Mouse (Mus musculus): Measurements from ENCODE around the gene Rogdi. TPM values are rescaled to one million over a fixed set of nuclear protein-coding genes. Genes with fewer than 3 reads are reported as not detected.

Rogdi gene
- 1 to 10 TPM; 4.4 to 7.8 (median 6.0) TPM for total RNA-seq (2022)

DNA sequence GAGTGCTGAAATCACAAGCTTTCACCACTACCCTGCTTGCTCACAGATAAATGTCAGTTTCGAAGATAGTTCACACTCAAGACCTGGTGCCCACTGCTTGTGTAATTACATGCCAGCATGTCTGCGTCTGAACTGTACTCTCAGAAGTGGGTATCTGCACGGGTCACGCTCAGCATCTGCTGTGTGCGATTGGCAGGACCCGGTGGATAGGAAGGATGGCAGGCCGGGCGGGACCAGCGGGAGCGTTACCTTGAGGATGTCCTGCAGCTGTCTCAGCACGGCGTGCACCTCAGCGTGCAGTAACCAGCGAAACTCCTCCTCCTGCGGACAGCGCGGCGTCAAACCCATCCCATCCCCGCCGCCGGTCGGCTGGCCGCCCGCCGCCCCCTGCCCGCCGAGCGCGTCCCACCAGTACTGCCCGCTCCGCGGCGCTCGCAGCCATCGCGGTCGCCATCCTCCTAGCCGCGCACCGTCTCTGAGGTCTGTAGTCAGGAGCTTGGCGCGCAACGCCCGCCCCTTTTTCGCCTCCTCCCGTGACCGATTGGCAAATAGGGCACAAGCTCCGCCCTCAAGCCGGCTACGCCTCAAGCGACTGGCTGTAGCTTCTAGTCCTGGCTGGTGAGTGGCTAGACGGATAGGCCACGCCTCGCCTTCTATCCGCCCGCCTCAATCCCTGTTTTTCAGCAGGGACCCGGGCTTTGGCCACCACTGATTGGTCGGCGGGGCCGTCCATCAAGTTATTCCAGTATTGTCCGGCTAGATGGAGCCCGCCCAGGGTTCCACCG lies at the start of gene Rogdi:
TSS of gene Rogdi (minus strand) at position 500 of the 785 bp plus-strand sequence.
- peak; percentile 97 to 99 for DNase-seq (ENCODE audit: low spot score in 2 of 2)

GRCm38 (mm10) chr16:5058114-5058513 lies 44.8 kb upstream of the Rogdi start:
- no peak for DNase-seq (ENCODE audit: low spot score in 2 of 2)

GRCm38 (mm10) chr16:5050251-5051110 lies 37.1 kb upstream of the Rogdi start:
- DNase-seq (ENCODE audit: low spot score in 2 of 2), result peak; percentile 45 to 71

- peak; percentile 98 to 99 for DNase-seq (ENCODE audit: low spot score in 2 of 2)
These were observed 36.5 kb upstream of the Rogdi start, which contains the start of the genes Glyr1 and Ubn1 for GRCm38 (mm10) chr16:5049774-5050234. Gene Glyr1 (minus strand): TSS chr16:5049863. Gene Ubn1 (plus strand): TSS chr16:5050057.

DNA sequence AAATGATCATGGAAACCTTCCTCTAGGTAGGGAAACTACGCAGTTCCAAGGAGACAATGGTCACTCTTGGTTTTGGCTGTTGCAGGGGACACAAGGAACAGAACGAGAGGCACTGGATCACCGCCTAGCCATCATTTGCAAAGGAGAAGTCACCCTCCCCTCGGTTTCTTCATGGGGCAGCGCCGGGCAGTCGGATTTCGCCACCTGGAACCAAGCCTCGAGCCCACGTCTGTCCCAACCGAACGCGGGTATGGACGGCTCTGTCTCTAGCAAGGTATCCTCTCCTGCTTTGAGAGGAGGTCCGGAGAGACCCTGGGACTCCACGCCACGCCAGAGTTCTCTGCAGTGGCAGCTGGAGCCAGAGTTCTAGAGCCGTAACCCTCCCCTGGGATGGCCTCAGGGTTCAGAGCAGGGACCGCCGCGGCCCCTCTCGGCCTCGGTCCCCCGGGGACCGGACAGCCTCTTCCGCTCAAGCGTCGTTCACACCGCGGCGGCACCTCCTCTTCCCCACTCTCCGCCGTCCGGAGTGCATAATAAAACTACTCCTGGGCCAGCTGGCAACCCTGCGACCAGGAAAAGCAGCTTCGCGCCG lies 35.9 kb upstream of the Rogdi start:
- DNase-seq (ENCODE audit: low spot score in 2 of 2), result no peak

DNA sequence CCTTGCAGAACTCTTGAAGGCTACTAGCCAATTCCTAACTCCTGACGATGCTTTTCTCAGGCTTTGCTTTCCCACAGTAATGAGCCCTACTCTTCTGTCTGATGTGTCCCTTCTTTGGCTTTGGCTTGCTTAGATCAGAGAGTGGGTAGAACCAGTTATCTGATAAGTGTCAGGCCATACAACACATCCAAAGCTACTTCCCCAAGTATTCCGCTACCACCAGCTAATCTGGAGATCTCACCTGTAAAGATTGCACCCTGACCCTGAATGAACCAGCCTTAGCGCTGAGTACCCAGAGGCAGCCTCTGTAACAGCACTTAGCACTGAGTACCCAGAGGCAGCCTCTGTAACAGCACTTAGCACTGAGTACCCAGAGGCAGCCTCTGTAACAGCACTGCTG lies 32.0 kb upstream of the Rogdi start:
- no peak for DNase-seq (ENCODE audit: low spot score in 2 of 2)

- DNase-seq (ENCODE audit: low spot score in 2 of 2), result no peak
These were observed 23.4 kb upstream of the Rogdi start for GRCm38 (mm10) chr16:5036649-5037234.

- DNase-seq (ENCODE audit: low spot score in 2 of 2), result no peak
These were observed 22.2 kb upstream of the Rogdi start for GRCm38 (mm10) chr16:5035591-5035990.

DNA sequence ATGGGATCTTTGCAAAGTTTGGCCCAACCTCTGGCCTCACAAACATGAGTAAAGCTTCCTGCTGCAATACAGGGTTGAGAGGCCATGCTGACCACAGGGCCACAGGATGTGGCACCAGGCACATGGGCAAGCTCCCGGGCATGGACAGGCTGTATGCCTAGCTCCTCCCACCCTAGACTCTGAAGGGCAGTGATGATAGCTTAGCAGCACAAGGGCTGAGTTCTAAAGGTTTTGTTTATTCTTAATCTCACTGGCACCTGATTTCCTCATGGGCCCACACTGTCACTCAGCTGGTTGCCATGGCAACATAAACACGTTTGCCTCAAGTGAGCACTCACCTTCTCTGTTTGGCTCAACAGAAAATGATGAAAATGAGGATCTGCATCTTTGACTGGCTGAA lies 16.5 kb upstream of the Rogdi start:
- DNase-seq (ENCODE audit: low spot score in 2 of 2), result no peak

DNA sequence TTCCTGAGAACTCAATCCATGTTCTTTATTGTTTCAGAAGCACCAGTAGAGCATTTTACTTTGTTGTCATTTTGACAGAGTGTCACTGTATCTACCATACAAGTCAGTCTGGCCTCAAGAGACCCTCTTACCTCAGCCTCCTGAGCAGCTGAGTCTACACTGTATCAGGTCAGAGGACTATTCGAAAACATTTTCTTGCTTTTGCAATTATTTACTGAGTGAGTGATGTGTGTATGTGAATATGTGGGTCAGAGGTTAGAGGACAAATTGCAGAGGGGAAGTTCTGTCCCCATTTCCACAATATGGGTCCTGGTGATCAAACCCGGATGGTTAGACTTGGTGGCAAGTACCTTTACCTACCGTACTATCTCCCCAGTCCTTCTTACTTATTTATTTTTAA lies 10.7 kb upstream of the Rogdi start:
- no peak for DNase-seq (ENCODE audit: low spot score in 2 of 2)

DNA sequence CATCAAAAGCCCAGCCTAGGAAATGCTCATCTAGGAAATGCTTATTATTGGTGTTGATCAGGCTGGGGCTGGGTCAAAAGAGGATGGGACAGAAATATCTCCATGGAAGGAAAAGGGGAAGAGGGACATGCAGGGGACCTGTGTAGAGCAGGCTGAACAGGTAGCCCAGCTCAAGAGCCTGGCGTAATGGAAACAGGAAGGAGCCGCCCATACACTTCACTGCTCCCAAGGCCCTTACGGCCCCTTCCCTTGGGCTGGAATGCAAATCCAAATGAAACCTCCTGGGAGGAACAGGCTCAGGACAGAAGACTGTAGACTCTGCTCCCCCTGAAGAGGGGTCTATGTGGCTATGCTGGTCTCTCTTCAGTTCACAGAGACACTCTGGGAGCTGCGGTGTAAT lies 1.2 kb upstream of the Rogdi start:
- no peak for DNase-seq (ENCODE audit: low spot score in 2 of 2)

- DNase-seq (ENCODE audit: low spot score in 2 of 2), result no peak
These were observed 1.0 kb downstream of the Rogdi start for GRCm38 (mm10) chr16:5012036-5013005.

GRCm38 (mm10) chr16:5011285-5011684 lies 2.1 kb downstream of the Rogdi start:
- DNase-seq (ENCODE audit: low spot score in 2 of 2), result no peak

DNA sequence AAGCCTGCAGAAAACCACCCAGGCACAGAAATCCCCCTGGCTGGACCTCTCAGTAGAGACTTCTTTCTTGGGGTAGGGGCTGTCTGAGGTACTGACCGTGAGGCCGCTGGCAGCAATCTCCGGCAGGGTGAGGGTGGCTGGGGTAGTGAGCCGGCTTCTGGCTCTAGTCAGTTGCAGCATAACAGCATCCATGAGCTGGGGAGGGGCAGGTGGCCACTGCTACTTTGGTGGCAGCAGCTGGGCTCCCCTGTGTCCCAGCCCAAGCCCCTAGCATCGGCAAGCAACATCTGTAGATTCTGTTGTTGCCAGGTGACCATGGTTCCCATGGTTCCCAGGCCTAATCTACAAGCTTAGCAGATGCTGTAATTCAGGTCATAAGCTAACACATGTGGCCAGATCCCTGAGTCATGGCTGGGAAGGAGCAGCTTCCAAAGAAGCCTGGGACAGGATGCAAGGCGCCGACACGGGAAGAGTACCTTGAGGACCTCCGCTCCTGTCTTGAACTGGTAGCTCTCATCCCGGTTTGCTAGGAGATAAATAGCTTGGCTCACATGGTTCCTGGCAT lies 2.9 kb downstream of the Rogdi start:
- no peak for DNase-seq (ENCODE audit: low spot score in 2 of 2)

- no peak for DNase-seq (ENCODE audit: low spot score in 2 of 2)
These were observed 5.3 kb downstream of the Rogdi start for GRCm38 (mm10) chr16:5008076-5008475.

- DNase-seq (ENCODE audit: low spot score in 2 of 2), result no peak
These were observed 5.9 kb downstream of the Rogdi start for GRCm38 (mm10) chr16:5007492-5007891.

GRCm38 (mm10) chr16:5007067-5007466 lies 6.3 kb downstream of the Rogdi start, which contains the start of gene Smim22:
Gene Smim22 (plus strand): TSS chr16:5007288.
- no peak for DNase-seq (ENCODE audit: low spot score in 2 of 2)

- DNase-seq (ENCODE audit: low spot score in 2 of 2), result no peak
These were observed 12.7 kb downstream of the Rogdi start for GRCm38 (mm10) chr16:5000611-5001010.

DNA sequence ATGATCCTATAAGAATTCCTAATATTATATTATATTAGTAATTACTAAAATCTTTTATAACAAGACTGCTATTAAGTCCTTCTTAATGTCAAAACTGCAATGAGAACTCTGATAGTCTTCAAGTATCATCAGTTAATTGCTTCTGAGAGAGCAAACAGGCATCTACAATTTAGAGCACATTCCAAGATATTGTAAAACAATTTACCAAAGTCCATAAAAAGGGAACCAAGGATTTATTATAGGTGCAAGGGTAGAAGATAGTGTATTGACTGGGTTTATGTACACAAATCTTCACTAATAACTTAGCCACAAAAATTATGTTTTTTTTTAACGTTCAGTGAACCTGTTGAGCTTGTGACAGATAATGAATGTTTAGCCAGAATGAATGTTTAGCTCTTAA lies 14.4 kb downstream of the Rogdi start:
- no peak for DNase-seq (ENCODE audit: low spot score in 2 of 2)

DNA sequence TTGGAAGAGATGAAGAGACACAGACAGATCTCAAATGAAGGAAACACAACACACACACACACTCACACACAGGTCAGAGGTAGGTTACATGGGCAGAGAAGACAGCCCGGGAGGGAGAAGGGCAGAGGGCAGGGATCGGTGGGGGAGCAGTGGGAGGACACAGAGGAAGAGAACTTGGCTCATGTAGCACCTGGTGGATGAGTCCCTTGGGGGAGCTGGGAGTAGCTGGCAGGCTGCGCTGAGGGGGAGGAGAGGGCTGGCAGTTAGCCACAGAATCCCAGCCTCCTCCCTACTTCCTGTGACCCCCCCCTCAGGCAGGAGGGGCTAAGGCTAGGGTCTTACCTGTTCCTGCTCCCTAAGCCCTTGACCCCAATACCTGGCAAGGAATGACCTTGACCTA lies 15.8 kb downstream of the Rogdi start, which contains the start of gene Sept12:
TSS of gene Sept12 (minus strand) at position 300 of the 400 bp plus-strand sequence.
- DNase-seq (ENCODE audit: low spot score in 2 of 2), result no peak
